Mouse (Mus musculus): ENCODE results near the gene Dao. TPM values are rescaled to one million over a fixed set of nuclear protein-coding genes. Genes with fewer than 3 reads are reported as not detected.
A peak's percentile ranks its signal among the peaks of the same experiment; 100 is the strongest.

Dao gene
- polyA plus RNA-seq, 1 experiment from 2014 or later: not detected

DNA sequence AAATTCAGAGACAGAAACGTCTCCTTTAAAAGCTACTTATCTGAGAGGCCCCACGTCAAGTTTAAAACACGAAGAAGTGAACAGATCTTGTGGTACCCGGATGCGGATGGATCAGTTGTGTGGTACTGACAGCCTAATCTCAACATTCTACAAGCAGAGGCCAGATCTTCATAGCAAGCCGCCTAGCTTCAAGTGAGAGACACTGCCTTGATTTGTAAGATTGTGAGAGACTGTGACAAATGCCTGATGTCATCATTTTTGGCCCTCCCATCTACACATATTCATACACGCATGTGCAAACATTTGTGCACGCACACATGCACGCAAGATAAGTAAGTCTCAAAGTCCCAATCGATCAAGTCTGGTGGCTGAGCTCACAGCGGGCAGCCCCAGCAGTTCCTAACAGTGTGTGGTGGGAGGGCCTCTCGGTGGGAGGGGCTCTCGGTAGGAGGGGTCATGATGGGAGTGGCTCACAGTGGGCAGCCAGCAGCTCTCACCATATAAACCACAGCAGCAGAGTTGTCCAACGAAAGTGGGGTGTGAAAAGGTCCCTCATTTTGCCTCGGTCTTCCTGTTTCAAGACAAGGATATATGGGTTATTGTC, 37.9 kb downstream of the Dao start:
- H3K4me3 ChIP-seq (ENCODE audit: low read depth, low read length): no peak overlapping the region
- peak; percentile 51 for DNase-seq (ENCODE audit: low spot score)
- no peak overlapping the region for H3K4me2 ChIP-seq (ENCODE audit: low read depth)
- H3K36me3 ChIP-seq (ENCODE audit: control insufficient read depth, insufficient read depth, low read length): no peaks in the 10 kb centered on the region
- 20% methylated on average over 15 of the region's 15 CpGs for WGBS
- H3K9me3 ChIP-seq (ENCODE audit: control insufficient read depth, low read length): no peaks in the 10 kb centered on the region
- H3K27ac ChIP-seq (ENCODE audit: low read depth, low read length): no peak overlapping the region
- no peak overlapping the region for H3K9ac ChIP-seq (ENCODE audit: low read length)
- no peaks in the 10 kb centered on the region for H3K27me3 ChIP-seq (ENCODE audit: control insufficient read depth, insufficient read depth, low read length)
- ATAC-seq (ENCODE audit: insufficient read depth, low FRiP score, low TSS enrichment): no peak
- no peaks in the 10 kb centered on the region; the same call in 1 of the 2 replicates for H3K4me1 ChIP-seq (ENCODE audit: control insufficient read depth, insufficient read depth, low read length)

DNA sequence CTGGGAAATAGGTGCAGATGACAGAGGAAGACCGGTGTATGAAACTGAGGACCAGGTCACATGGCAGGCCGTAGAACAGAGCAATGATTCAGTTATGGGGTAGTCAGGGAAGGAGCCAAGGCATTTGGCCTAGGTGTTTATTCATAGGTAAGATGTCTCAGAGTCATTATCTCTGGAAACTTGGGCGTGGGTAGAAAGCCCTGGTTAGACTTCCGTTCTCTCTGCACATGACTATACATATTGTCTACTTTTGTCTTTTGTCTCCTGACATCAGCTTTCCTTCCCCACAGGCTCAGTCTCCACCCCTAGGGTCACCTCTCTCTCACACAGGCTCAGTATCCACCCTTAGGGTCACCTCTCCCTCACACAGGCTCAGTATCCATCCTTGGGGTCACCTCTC, 40.3 kb downstream of the Dao start:
- no peak overlapping the region for H3K27ac ChIP-seq (ENCODE audit: low read depth, low read length)

DNA sequence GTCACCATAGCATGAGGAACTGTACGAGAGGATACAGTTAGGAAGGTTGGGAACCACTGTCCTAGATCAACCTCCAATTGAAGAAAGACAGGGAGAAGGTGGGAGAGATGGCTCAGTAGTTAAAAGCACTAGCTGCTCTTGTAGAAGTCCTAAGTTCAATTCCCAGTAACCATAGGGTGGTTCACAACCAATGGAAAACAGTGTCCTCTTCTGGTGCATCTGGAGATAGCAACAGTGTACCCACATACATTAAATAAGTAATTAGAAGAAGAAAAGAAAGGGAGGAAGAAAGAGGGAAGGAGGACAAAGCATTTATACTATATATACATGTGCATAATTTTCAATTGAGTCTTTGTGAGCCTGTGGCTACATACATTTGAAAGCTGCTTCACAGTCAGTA, 41.6 kb downstream of the Dao start:
- ATAC-seq (ENCODE audit: insufficient read depth, low FRiP score, low TSS enrichment): no peak
- H3K4me1 ChIP-seq (ENCODE audit: control insufficient read depth, insufficient read depth, low read length): no peaks in the 10 kb centered on the region; the same call in 1 of the 2 replicates
- WGBS: 76% methylated on average over 1 of the region's 1 CpGs
- no peak for DNase-seq (ENCODE audit: low spot score)
- H3K4me3 ChIP-seq (ENCODE audit: low read depth, low read length): no peak overlapping the region
- H3K4me2 ChIP-seq (ENCODE audit: low read depth): no peak overlapping the region
- no peak overlapping the region for H3K9ac ChIP-seq (ENCODE audit: low read length)
- no peaks in the 10 kb centered on the region for H3K27me3 ChIP-seq (ENCODE audit: control insufficient read depth, insufficient read depth, low read length)
- no peaks in the 10 kb centered on the region for H3K9me3 ChIP-seq (ENCODE audit: control insufficient read depth, low read length)
- no peaks in the 10 kb centered on the region for H3K36me3 ChIP-seq (ENCODE audit: control insufficient read depth, insufficient read depth, low read length)
- H3K27ac ChIP-seq (ENCODE audit: low read depth, low read length): no peak overlapping the region

More for the DNA sequence above, 40.3 kb downstream of the Dao start:
- Histone ChIP-seq H3K27me3 (ENCODE audit: control insufficient read depth, insufficient read depth, low read length) (no peaks in the 10 kb centered on the region), H3K9ac (ENCODE audit: low read length) (no peak overlapping the region), H3K9me3 (ENCODE audit: control insufficient read depth, low read length) (no peaks in the 10 kb centered on the region), H3K4me2 (ENCODE audit: low read depth) (no peak overlapping the region), H3K4me1 (ENCODE audit: control insufficient read depth, insufficient read depth, low read length) (no peaks in the 10 kb centered on the region; the same call in 1 of the 2 replicates), H3K4me3 (ENCODE audit: low read depth, low read length) (no peak overlapping the region), H3K36me3 (ENCODE audit: control insufficient read depth, insufficient read depth, low read length) (no peaks in the 10 kb centered on the region)
- 88% methylated on average over 4 of the region's 4 CpGs for WGBS
- ATAC-seq (ENCODE audit: insufficient read depth, low FRiP score, low TSS enrichment) (no peak), DNase-seq (ENCODE audit: low spot score) (no peak)

GRCm38 (mm10) chr5:114046151-114046550, 42.6 kb downstream of the Dao start:
- ATAC-seq (ENCODE audit: insufficient read depth, low FRiP score, low TSS enrichment) (no peak), DNase-seq (ENCODE audit: low spot score) (no peak)
- H3K36me3 ChIP-seq (ENCODE audit: control insufficient read depth, insufficient read depth, low read length): no peaks in the 10 kb centered on the region
- H3K4me1 ChIP-seq (ENCODE audit: control insufficient read depth, insufficient read depth, low read length): no peaks in the 10 kb centered on the region; the same call in 1 of the 2 replicates
- no peak overlapping the region for H3K9ac ChIP-seq (ENCODE audit: low read length)
- no peaks in the 10 kb centered on the region for H3K27me3 ChIP-seq (ENCODE audit: control insufficient read depth, insufficient read depth, low read length)
- H3K27ac ChIP-seq (ENCODE audit: low read depth, low read length): no peak overlapping the region
- WGBS: 83% methylated on average over 3 of the region's 3 CpGs
- no peak overlapping the region for H3K4me3 ChIP-seq (ENCODE audit: low read depth, low read length)
- H3K9me3 ChIP-seq (ENCODE audit: control insufficient read depth, low read length): no peaks in the 10 kb centered on the region
- H3K4me2 ChIP-seq (ENCODE audit: low read depth): no peak overlapping the region

- H3K27ac ChIP-seq (ENCODE audit: low read depth, low read length): no peak overlapping the region
- DNase-seq (ENCODE audit: low spot score): no peak
- no peaks in the 10 kb centered on the region for H3K9me3 ChIP-seq (ENCODE audit: control insufficient read depth, low read length)
- H3K27me3 ChIP-seq (ENCODE audit: control insufficient read depth, insufficient read depth, low read length): no peaks in the 10 kb centered on the region
- no peak for ATAC-seq (ENCODE audit: insufficient read depth, low FRiP score, low TSS enrichment)
- H3K4me3 ChIP-seq (ENCODE audit: low read depth, low read length): no peak overlapping the region
- no peak overlapping the region for H3K9ac ChIP-seq (ENCODE audit: low read length)
- no peak overlapping the region for H3K4me2 ChIP-seq (ENCODE audit: low read depth)
- no peaks in the 10 kb centered on the region for H3K36me3 ChIP-seq (ENCODE audit: control insufficient read depth, insufficient read depth, low read length)
- no peaks in the 10 kb centered on the region; the same call in 1 of the 2 replicates for H3K4me1 ChIP-seq (ENCODE audit: control insufficient read depth, insufficient read depth, low read length)
- 53% methylated on average over 3 of the region's 3 CpGs for WGBS
Observed at GRCm38 (mm10) chr5:114046604-114047003, 43.1 kb downstream of the Dao start.

- WGBS: 84% methylated on average over 5 of the region's 5 CpGs
- Histone ChIP-seq H3K36me3 (ENCODE audit: control insufficient read depth, insufficient read depth, low read length) (no peaks in the 10 kb centered on the region), H3K27me3 (ENCODE audit: control insufficient read depth, insufficient read depth, low read length) (no peaks in the 10 kb centered on the region), H3K4me1 (ENCODE audit: control insufficient read depth, insufficient read depth, low read length) (no peaks in the 10 kb centered on the region), H3K9me3 (ENCODE audit: control insufficient read depth, low read length) (no peaks in the 10 kb centered on the region), H3K4me2 (ENCODE audit: low read depth) (no peak overlapping the region), H3K9ac (ENCODE audit: low read length) (no peak overlapping the region), H3K4me3 (ENCODE audit: low read depth, low read length) (no peak overlapping the region), H3K27ac (ENCODE audit: low read depth, low read length) (no peak overlapping the region)
- ATAC-seq (ENCODE audit: insufficient read depth, low FRiP score, low TSS enrichment) (no peak), DNase-seq (ENCODE audit: low spot score) (no peak)
Observed at GRCm38 (mm10) chr5:114047182-114047581, 43.7 kb downstream of the Dao start.

GRCm38 (mm10) chr5:114048731-114049308, 45.3 kb downstream of the Dao start:
- DNase-seq (ENCODE audit: low spot score) (no peak), ATAC-seq (ENCODE audit: insufficient read depth, low FRiP score, low TSS enrichment) (no peak)
- WGBS: 60% methylated on average over 12 of the region's 12 CpGs

GRCm38 (mm10) chr5:114052246-114052761, 48.8 kb downstream of the Dao start:
- H3K27ac ChIP-seq (ENCODE audit: low read depth, low read length): no peak overlapping the region
- WGBS: 30% methylated on average over 9 of the region's 9 CpGs
- no peak overlapping the region for H3K4me2 ChIP-seq (ENCODE audit: low read depth)

More at GRCm38 (mm10) chr5:114048731-114049308, 45.3 kb downstream of the Dao start:
- H3K9ac ChIP-seq (ENCODE audit: low read length): no peak overlapping the region
- no peak overlapping the region for H3K27ac ChIP-seq (ENCODE audit: low read depth, low read length)
- no peaks in the 10 kb centered on the region for H3K4me1 ChIP-seq (ENCODE audit: control insufficient read depth, insufficient read depth, low read length)
- H3K9me3 ChIP-seq (ENCODE audit: control insufficient read depth, low read length): no peaks in the 10 kb centered on the region
- H3K4me2 ChIP-seq (ENCODE audit: low read depth): no peak overlapping the region
- no peaks in the 10 kb centered on the region for H3K36me3 ChIP-seq (ENCODE audit: control insufficient read depth, insufficient read depth, low read length)
- no peaks in the 10 kb centered on the region for H3K27me3 ChIP-seq (ENCODE audit: control insufficient read depth, insufficient read depth, low read length)
- no peak overlapping the region for H3K4me3 ChIP-seq (ENCODE audit: low read depth, low read length)

More at GRCm38 (mm10) chr5:114052246-114052761, 48.8 kb downstream of the Dao start:
- no peak for ATAC-seq (ENCODE audit: insufficient read depth, low FRiP score, low TSS enrichment)
- Histone ChIP-seq H3K4me3 (ENCODE audit: low read depth, low read length) (no peak overlapping the region), H3K4me1 (ENCODE audit: control insufficient read depth, insufficient read depth, low read length) (no peaks in the 10 kb centered on the region), H3K27me3 (ENCODE audit: control insufficient read depth, insufficient read depth, low read length) (no peaks in the 10 kb centered on the region), H3K9ac (ENCODE audit: low read length) (no peak overlapping the region), H3K9me3 (ENCODE audit: control insufficient read depth, low read length) (no peaks in the 10 kb centered on the region), H3K36me3 (ENCODE audit: control insufficient read depth, insufficient read depth, low read length) (no peaks in the 10 kb centered on the region)
- DNase-seq (ENCODE audit: low spot score): peak; percentile 73

All from neural tube, embryonic 11.5 days (tissue).